Mouse (Mus musculus): ENCODE results near the gene Trim54.

Gene Trim54

GRCm38 (mm10) chr5:31105814-31106335 lies 10.6 kb upstream of the Trim54 start, which contains the start of gene Dnajc5g:
Gene Dnajc5g, plus strand, starts transcription at chr5:31106285.
- DNase-seq (ENCODE audit: low spot score in 2 of 2) = no peak

- no peak for DNase-seq (ENCODE audit: low spot score in 2 of 2)
Measured at GRCm38 (mm10) chr5:31108000-31108490, 8.5 kb upstream of the Trim54 start, which contains the start of gene Slc30a3. Gene Slc30a3, minus strand, starts transcription at chr5:31108237.

- DNase-seq (ENCODE audit: low spot score in 2 of 2) = no peak
Measured at GRCm38 (mm10) chr5:31110781-31111180, 5.7 kb upstream of the Trim54 start.

- DNase-seq (ENCODE audit: low spot score in 2 of 2) = no peak
Measured at GRCm38 (mm10) chr5:31116912-31117311, 400 bp downstream of the Trim54 start.

GRCm38 (mm10) chr5:31121111-31121510 lies 4.6 kb downstream of the Trim54 start:
- DNase-seq (ENCODE audit: low spot score in 2 of 2) = no peak

- no peak for DNase-seq (ENCODE audit: low spot score in 2 of 2)
Measured at GRCm38 (mm10) chr5:31123481-31123880, 7.0 kb downstream of the Trim54 start.

- DNase-seq (ENCODE audit: low spot score in 2 of 2) = no peak
Measured at GRCm38 (mm10) chr5:31126050-31126449, 9.5 kb downstream of the Trim54 start.

- no peak for DNase-seq (ENCODE audit: low spot score in 2 of 2)
Measured at GRCm38 (mm10) chr5:31136730-31137424, 20.4 kb downstream of the Trim54 start.

- no peak for DNase-seq (ENCODE audit: low spot score in 2 of 2)
Measured at GRCm38 (mm10) chr5:31137658-31138057, 21.1 kb downstream of the Trim54 start.

GRCm38 (mm10) chr5:31138241-31138967 lies 21.9 kb downstream of the Trim54 start, which contains the start of gene Ucn:
Gene Ucn, minus strand, starts transcription at chr5:31138829.
- DNase-seq (ENCODE audit: low spot score in 2 of 2) = no peak

GRCm38 (mm10) chr5:31138968-31139425 lies 22.5 kb downstream of the Trim54 start:
- no peak for DNase-seq (ENCODE audit: low spot score in 2 of 2)

- DNase-seq (ENCODE audit: low spot score in 2 of 2) = no peak
Measured at GRCm38 (mm10) chr5:31149781-31150180, 33.3 kb downstream of the Trim54 start.

- no peak for DNase-seq (ENCODE audit: low spot score in 2 of 2)
Measured at GRCm38 (mm10) chr5:31151746-31152145, 35.2 kb downstream of the Trim54 start.

GRCm38 (mm10) chr5:31153516-31154151 lies 37.1 kb downstream of the Trim54 start:
- no peak for DNase-seq (ENCODE audit: low spot score in 2 of 2)

GRCm38 (mm10) chr5:31154152-31154553 lies 37.6 kb downstream of the Trim54 start, which contains the start of gene Mpv17:
Gene Mpv17, minus strand, starts transcription at chr5:31154251.
- peak; percentile 73 to 79 for DNase-seq (ENCODE audit: low spot score in 2 of 2)

GRCm38 (mm10) chr5:31162462-31162861 lies 46.0 kb downstream of the Trim54 start:
- no peak for DNase-seq (ENCODE audit: low spot score in 2 of 2)

GRCm38 (mm10) chr5:31164878-31165277 lies 48.4 kb downstream of the Trim54 start:
- no peak for DNase-seq (ENCODE audit: low spot score in 2 of 2)

- no peak for DNase-seq (ENCODE audit: low spot score in 2 of 2)
Measured at GRCm38 (mm10) chr5:31168630-31169029, 52.1 kb downstream of the Trim54 start.

GRCm38 (mm10) chr5:31179301-31179765 lies 62.8 kb downstream of the Trim54 start:
- DNase-seq (ENCODE audit: low spot score in 2 of 2) = no peak

- DNase-seq (ENCODE audit: low spot score in 2 of 2) = peak; percentile 93 to 94
Measured at GRCm38 (mm10) chr5:31179766-31180630, 63.5 kb downstream of the Trim54 start, which contains the start of the genes Gm29609 and Gtf3c2. Gene Gm29609, minus strand, starts transcription at chr5:31179911. Gene Gtf3c2, minus strand, starts transcription at chr5:31180144.
